Mouse (Mus musculus) megakaryocyte, adult 5-6 weeks (primary cell): ENCODE data around the gene Siae. TPM values are rescaled to one million over a fixed set of nuclear protein-coding genes. Genes with fewer than 3 reads are reported as not detected.

Source experiments
- ATAC-seq: 2 replicates; pipeline ENCODE4 v1.8.0; 2016; ENCODE audit warnings: mild to moderate bottlenecking, inconsistent platforms; ENCODE audit not compliant: poor library complexity, severe bottlenecking
- total RNA-seq, 2 experiments: library from RNA; stranded (forward) in 1 of 2; stranded (reverse) in 1 of 2; fragments of 153-499, 151-499 nt in 1 of 2; fragments of 221-1000, 200-1000 nt in 1 of 2; gene quantifications; 2 replicates each; pipeline versions ENCODE4 v1.2.3 to v1.2.4; 2015 to 2017

Gene Siae
- total RNA-seq, 2 experiments from 2014 or later, result 9.8 to 10.9 TPM

DNA sequence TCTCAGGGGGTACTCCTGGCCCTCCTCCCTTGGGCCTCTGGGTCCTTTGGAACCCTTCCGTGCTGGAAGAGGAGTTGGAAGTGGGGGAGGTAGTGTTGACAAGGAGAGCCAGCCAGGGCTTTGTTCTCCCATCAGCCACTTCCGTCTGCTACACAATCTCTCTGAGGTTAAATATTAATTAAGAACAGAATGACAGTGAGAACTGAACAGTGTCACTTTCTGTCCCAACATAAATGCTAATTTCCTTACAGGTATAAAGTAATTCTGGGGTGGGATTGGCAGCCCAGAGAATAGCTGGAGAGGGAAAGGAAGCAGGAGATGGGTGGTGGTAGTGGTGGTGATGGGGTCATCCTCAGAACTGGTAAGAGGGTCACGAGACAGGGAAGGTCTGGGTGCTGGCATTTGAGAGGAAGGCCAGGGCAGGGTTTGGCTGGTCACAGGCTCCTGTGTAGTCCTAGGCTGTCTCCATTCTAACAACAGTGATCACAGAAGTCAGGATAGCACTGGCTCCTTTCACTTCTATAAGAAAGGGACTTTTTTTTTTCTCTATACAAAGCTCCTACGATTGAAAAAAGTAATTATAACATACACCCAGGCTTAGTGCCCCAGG lies 13.2 kb downstream of the Siae start:
- no peak for ATAC-seq

DNA sequence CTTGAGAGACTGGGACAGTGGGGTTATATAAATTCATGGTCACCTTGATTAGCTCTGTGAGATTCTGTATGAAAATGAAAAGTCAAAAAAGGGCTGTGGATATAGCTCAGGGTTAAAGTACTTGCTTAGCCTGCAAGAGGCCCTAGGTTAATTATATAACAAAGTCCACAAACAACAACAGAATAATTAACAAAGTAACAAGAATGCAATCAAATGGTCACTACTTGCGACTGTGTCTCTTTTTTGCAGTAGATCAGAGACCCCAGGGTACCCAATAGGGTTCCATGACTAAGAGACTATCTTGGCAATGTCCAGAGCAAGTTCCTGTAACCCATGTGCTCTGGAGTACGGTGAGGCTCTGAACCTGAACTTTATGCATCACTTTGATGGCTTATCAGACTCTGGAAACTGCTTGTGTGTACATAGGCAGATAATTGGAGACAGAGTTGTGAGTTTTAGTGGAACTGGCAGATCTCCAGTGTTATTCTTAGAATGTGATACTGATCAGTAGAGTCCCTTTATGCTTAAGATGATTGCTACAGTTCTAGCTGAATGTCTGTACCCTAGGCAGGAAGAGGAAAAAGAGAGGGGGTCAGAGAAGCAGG lies 13.8 kb downstream of the Siae start:
- ATAC-seq, result no peak

DNA sequence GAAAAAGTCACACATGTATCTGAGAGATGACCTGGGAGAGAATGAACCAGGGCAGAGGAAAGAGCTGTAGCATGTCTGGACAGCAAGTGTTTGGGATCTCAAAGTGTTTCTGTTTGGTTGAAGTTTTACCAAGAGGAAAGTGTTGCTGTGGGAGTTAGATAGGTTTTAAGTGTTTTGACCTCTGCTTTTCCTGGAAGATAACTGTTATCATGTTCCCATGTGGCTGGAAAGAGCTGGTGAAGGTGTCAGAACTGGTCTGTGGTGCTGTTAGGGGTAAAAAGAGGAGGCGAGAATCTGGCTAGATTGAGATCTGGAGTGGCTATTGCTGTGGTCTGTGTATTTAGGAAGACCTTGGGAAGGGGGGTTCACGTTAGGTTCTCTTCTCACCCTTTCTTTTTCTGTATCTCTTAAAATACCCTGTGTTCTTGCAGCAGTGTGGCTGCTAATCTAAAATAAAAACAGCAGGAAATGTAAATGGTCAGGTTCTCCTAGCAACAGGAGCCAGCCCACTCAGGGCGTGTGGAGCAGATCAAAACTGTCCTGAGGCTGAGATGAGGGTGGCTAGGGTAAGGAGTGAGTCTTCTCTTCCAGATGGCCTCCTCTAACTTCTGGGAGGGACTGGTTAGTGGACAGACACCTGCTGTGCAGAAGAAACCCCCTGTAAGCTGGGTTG lies 16.8 kb downstream of the Siae start:
- no peak for ATAC-seq

DNA sequence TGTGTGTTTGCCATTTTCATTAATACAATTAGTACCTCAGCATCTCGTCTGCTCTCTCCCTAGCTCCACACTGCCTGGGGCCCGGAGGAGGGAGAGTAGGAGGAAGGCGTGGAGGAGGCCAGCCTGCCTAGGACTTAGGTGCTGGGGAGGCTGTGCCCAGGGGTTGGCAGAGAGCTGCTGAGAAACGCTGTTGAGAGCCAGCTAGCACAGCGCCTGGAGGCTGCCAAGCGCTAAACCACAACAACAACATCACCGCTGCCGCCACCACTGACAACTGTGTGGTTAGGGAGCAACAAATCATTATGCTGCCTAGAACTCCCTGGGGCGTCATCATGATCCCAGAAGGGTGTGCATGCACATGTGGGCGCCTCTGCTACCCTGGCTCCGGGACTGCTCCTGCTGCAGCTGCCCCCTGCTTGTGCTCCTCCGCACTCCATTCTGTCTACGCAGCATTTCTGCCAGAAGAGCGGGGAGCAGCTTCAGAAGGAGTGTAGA lies 21.0 kb downstream of the Siae start:
- ATAC-seq, result peak; percentile 54

DNA sequence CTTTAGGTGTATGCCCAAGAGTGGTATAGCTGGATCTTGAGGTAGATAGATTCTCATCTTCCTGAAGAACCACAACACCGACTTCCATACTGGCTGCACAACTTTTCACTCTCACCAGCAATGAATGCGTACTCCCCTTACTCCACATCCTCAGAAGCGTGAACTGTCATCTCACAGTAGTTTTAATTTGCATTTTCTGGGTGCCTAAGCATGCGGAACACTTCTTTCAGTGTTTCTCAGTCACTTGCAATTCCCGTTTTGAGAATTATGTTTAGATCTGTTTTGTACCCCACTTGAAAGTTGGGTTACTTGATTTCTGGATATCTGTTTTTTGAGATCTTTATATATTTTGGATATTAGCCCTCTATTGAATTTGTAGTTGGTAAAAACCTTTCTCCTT lies 28.1 kb downstream of the Siae start:
- no peak for ATAC-seq

GRCm38 (mm10) chr9:37586718-37587117 lies 31.2 kb downstream of the Siae start:
- no peak for ATAC-seq

- no peak for ATAC-seq
Measured at GRCm38 (mm10) chr9:37590381-37590780, 34.9 kb downstream of the Siae start.

GRCm38 (mm10) chr9:37592025-37592424 lies 36.5 kb downstream of the Siae start:
- no peak for ATAC-seq

DNA sequence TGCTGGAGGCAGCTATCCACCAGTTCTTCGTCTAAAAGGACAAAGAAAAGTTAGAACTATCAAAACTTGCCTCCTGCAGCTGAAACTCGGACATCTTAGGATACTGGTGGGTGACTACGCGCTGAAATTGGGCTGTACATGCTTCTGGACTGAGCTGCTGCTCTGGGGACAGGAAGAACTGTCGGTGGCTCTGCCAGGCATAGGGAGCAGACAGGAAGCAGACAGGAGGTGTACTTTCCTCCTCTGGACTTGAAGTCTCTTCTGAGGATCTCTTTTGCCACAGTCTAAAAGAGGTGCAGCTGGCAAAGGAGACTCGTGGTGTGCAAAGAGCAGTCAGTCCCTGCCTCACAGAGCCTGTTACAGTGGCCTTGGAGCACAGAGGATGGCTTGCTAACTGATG lies 37.1 kb downstream of the Siae start:
- no peak for ATAC-seq

- ATAC-seq, result no peak
Measured at GRCm38 (mm10) chr9:37593690-37594089, 38.2 kb downstream of the Siae start.

DNA sequence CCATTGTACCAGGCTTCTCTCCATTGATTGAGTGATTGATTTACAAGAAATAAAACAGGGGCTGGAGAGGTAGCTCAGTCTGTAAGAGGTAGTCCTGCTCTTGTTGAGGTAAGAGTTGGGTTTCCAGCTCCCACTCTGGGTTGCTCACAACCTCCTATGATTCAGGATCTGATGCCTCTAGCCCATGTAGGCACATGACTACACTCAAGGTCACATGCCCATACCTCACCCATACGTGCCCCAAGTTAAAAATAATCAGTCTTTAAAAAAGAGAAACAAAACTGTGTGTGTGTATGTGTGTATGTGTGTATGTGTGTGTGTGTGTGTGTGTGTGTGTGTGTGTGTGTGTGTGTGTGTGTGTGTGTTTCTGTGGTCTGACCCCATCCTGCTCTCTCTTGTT lies 40.1 kb downstream of the Siae start:
- no peak for ATAC-seq

DNA sequence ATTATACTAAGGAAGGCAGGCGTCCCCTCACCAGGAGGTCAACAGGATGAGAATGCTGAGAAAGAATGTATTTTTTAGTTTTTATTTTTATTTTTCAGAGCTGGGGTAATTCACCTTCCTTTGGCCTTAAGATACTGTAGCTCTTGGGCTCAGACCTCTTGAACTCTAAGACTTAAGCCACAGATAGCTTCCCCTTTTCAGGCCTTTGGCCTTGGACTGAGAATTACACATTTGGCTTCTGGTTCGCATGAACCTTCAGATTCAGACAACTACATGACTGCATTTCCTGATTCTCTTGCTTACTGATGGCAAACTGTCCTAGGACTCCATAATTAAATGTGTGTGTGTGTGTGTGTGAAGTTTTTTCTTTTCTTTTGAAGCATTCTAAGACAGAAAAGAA lies 43.1 kb downstream of the Siae start:
- no peak for ATAC-seq

- ATAC-seq, result no peak; the same call in 1 of the 2 replicates
Measured at GRCm38 (mm10) chr9:37600538-37601205, 45.2 kb downstream of the Siae start.

GRCm38 (mm10) chr9:37605089-37605488 lies 49.6 kb downstream of the Siae start:
- ATAC-seq, result no peak

DNA sequence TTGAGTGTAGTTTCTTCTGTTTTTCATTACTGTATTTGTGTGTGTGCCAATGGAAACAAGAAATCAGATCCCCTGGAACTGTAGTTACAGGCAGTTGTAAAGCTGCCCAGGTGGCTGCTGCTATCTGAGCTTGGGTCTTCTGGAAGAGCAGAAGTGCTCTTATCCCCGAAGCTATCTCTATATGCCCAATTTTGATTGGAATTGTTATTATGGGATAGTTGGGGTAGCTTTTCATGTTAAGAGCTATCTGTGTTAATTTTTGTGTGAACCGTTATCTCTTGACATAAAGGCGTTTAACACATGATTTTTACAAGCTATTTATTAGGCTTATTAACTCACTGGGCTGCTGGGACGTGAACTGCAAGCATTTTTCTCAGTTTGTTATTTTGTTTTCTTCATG lies 54.1 kb downstream of the Siae start:
- ATAC-seq, result no peak

GRCm38 (mm10) chr9:37613182-37613910 lies 57.8 kb downstream of the Siae start, which contains the start of gene Spa17:
Gene Spa17, minus strand, starts transcription at chr9:37613722.
- ATAC-seq, result peak; percentile 94

DNA sequence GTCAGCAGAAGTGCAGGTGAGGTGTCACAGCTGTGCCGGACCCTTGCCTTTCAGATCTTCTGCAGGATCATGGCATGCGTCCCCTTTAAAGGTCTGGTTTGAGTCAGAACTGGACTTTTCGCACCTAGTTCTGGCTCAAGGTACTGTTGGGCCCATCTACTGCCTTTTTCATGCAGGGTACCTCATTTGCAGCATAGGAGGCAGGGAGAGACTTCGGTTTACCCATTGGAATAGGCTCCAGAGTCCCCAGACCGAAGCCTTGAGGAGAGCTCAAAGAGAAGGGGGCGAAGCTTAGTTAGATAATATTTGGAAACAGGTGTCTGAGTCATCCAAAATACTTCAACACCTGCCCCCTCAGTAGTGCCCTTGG lies 58.4 kb downstream of the Siae start:
- ATAC-seq, result no peak

- no peak for ATAC-seq
Measured at GRCm38 (mm10) chr9:37614316-37614715, 58.8 kb downstream of the Siae start.

DNA sequence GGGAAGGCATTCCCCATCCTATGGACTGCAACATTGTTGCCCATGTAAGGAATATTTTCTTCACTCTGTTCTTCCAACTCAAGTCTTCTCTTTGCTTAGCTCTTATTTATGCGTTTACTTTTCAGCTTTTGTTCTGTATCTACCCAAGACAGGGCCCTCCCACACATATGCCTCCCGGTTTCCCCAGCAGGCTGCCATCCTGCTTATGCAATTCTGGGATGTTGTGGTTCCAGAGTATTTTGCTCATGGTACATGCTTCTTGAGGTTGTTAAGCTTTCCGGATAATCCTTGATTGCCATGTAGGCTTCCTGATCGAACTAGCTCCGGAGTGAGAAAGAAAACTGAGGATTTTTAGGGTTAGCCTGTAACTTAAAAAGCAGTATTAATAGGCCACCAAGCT lies 59.7 kb downstream of the Siae start:
- ATAC-seq, result no peak

GRCm38 (mm10) chr9:37616770-37617169 lies 61.3 kb downstream of the Siae start:
- ATAC-seq, result 0 out of 2 replicates have a peak, but pooled peaks have one; percentile 44

DNA sequence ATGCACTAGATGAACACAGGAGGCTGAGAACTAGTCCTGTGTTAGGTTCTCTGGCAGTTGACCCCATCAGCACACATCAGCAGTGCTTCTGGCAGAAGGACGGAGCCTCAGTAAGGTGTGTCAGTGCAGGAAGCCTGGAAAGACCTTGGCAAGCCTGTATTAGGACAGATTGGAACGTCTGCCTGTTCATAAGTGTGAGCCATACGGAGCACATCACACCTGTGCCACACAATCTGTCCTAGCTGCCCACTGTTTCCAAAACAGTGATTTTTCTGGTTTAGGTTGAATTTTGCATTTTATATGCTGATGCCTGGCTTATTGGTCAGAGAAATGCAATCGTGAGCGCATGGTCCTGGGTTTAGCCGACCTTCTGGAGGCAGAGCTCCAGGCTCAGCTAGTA lies 65.8 kb downstream of the Siae start:
- ATAC-seq, result no peak
